Mouse (Mus musculus): ENCODE measurements around the gene Ilf3. TPM values are rescaled to one million over a fixed set of nuclear protein-coding genes. Genes with fewer than 3 reads are reported as not detected.
"Not testable (repeated sequence)": the region's sequence is repeated elsewhere in the genome, so short reads cannot be mapped to it uniquely, and the experiment has no call there.

Ilf3 gene
- 10 to 100 TPM; 52.6 to 66.1 TPM for total RNA-seq (2021)
- long read RNA-seq, experiment 1, partial matches to known transcripts = 21 of 25 reads
- long read RNA-seq, experiment 1, other reads (novel, unspliced or antisense) = 1 of 25 reads
- long read RNA-seq, experiment 2, partial matches to known transcripts = 4 of 11 reads
- long read RNA-seq, experiment 2, other reads (novel, unspliced or antisense) = 6 of 11 reads

DNA sequence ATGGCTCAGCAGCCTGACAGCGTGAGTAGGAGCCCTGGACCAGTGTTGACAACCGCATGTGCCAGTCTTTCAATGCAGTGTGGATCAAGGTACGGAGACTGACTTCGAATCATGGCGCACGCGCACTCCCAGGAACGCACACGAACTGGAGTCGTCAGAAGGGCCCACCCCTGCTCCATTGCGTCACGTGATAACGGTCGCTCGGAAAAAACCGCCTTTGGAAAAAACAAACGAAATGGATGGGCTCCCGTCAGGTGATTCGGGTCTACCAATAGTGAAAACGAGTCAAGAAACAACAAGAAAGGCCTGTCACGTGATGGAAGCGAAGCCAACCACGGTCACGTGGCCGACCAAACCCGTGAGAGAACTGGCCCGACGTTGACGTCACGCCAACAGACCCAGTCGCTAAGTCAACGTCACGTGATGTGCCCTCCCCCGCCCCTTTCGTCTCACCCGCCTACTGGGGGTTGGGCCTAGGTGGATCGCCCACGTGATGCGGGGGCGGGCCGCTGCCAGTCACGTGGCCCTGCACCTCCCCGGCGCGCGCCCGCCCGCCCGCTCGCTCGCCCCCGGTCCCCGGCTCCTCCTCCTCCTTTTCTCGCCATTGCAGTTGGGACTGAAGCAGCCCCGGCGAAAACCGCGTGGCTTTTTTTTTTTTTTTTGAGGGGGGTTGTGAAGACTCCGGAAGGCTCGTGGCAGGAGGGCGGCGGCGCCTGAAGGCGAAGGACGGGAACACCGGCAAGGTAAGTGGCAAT, at the start of gene Ilf3:
Gene Ilf3 (plus strand): TSS at position 515 of the 755 bp plus-strand sequence.
- DNase-seq = peak; percentile 99 to 100

DNA sequence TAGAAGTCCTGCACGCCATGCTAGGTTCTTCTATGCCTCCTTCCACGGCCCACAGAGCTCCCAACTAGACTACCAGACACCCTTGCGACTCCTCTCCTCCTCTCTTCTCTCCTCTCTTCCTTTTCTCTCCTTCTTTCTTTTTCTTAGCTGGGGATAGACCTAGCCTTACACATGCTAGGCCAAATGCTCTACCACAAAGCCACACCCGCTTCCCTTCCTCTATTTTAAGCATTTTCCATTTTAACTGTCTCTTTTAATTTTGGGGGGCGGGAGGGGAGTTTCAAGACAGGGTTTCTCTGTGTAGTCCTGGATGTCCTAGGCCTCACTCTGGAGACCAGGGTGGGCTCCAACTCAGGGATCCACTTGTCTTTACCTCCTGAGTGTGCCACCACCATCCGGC, 48.9 kb upstream of the Ilf3 start:
- DNase-seq = no peak

DNA sequence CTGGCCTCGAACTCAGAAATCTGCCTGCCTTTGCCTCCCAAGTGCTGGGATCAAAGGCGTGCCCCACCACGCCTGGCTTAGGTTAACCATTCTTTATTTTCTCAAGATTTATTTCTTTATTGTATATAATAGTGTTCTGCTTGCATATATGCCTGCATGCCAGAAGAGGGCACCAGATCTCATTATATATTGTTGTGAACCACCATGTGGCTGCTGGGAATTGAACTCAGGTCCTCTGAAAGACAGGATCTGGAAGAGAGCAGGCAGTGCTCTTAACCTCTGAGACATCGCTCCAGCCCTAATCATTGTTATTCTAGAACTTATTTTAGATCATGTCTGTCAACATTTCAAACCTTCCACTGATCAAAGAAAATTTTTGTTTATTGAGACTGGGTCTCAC, 48.2 kb upstream of the Ilf3 start:
- DNase-seq = no peak

DNA sequence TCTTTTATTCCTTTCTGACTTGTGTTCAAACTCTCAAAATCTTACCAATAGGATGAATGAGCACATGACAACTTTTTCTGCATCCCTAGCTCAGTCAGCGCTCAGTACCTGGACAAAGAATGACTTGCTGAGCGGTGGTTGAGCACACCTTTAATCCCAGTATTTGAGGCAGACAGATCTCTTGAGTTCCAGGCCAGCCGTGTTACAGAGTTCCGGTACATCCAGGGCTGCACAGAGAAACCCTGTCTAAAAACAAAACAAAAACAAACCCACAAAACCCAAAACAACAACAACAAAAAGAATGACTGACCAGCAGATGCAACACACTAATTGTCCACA, 47.4 kb upstream of the Ilf3 start:
- DNase-seq = no peak

DNA sequence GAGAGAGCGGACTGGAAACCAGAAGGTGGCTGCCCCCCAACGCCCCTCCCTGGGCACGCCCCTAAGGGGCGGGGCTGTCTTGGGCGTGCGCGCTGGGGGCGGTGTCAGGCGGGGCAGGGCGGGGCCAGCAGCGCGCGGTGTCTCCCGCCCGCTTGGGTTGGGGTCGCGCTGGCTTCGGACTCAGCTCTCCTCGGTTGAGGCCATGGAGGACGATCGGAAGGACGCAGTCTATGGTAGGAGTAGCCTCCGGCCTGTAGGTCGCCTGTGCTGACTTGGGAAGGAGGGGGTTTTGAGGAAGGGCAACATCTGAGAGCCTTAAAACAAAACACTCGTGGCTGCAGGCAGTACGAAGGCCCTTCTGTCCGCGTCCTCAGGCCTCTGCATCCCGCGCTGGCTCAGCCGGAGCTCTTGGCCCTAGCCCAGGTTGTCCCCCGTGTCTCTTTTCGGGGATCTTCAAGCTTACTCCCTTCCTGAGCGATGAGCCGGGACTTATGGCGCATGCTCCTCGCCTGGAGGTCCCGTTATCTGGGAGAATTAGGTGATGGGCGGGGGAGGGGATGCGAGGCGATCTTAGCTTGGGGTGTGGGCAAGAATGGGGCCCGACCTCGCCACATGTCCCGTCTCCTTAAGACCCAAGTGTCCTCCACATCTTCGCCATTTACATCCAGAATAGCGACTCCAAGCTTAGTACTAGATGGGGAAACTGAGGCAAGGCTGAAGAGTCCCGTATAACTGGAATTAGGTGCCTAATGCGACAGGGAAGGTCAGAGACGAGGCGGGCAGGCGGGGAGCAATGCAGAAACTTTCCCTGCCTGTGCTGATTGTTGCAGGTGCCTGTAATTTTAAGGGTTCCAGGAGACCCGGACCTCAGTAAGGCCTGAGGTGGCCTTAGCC, 46.8 kb upstream of the Ilf3 start, which contains the start of gene Slc44a2:
Gene Slc44a2 (plus strand): TSS at position 80 of the 894 bp plus-strand sequence.
- DNase-seq = peak; percentile 91 to 94

DNA sequence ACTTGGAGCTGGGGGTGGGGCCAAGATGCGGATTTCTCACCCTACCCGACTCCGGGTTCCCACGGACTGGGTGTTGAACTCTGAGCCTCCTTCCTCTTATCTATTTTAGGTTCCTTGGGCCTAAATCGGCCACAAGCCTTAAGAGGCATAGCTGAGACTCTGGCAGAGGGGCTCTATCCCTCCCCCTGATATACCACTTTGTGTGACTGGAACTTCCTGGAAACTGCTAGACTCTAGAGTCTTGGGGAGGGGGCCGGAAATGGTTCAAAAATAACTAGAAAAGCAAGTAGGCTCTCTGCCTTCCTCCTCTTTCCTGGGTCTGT, 46.2 kb upstream of the Ilf3 start:
- DNase-seq = peak; percentile 29 to 62

DNA sequence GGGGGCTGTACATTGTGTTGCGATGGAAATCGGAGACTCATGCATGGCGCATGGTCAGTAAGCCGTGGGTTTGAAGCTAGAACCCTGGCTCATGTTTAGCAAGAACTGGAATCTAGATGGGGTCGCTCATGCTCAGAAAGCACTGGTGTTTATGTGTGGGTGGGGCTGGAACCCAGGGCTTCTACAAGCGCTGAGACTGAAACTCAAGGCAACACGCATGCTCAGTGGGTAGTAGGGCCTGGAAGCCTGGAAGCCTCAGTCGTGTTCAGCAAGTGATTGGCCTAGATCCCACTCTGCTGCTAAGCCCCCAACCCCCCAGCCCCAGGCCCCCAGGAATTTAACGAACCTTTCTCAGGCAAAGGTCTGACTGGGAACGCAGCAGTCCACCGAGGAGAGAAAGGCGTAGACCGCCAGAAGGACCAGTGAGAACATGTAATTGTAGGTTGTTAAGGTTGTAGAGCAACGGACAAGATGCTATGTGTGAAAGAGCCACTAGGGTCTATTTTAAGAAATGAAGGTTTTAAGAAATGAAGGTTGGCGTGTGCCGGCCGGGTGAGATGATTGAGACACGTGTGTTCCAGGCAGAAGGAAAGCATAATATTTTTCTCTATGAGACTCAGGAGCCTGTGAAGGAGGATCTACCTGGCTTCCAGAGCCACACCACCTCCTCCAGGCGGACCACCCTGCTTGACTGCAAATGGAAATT, 45.3 kb upstream of the Ilf3 start:
- no peak for DNase-seq

DNA sequence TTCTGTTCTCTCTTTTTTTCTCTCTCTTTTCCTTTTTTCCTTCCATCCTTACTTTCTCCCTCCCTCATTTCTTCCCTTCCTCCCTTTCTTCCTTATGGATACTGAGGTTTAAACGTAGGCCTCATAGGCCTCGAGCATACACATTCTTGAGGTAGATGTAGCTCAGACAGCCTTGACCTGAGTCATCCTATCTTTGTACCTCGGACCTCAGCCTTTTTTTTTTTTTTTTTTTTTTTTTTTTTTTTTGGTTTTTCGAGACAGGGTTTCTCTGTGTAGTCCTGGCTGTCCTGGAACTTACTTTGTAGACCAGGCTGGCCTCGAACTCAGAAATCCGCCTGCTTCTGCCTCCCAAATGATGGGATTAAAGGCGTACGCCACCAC, 44.8 kb upstream of the Ilf3 start:
- not testable (repeated sequence) for DNase-seq

DNA sequence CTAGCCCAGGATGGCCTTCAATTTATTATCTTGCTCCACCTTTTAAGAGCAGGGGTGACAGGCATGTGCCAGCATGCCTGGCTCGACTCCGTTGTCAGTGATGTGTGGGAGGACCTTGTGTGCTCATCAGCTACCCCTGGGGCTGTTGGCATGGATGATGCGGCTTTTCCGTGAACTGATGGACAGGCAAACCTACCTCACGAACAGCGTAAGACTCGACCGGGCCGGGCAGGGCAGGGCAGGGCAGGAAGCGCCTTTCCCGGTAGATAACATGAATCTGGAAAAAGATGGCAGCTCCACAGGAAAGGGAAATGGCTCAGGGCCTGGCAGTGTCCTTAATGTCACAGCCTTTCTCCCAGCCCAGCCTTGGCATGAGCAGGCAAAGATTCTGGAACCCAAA, 43.4 kb upstream of the Ilf3 start:
- DNase-seq = peak; percentile 19 to 37

DNA sequence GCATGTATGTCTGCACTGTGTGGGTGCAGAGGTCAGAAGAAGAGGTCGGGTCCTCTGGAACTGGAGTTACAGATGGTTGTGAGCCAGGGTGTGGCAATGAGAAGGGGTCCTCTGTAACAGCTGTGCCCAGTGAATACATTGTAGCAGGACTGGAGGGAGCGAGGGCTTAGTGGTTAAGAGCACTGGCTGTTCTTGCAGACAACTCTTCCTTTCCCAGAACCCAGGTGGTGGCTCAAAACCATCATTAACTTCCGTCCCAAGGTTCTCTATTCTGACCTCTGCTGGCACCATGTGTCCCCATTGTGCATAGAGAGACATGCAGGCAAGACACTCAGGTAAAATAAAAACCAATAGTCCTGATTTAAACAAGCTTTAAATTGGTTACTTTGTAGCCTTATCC, 40.1 kb upstream of the Ilf3 start:
- no peak for DNase-seq

DNA sequence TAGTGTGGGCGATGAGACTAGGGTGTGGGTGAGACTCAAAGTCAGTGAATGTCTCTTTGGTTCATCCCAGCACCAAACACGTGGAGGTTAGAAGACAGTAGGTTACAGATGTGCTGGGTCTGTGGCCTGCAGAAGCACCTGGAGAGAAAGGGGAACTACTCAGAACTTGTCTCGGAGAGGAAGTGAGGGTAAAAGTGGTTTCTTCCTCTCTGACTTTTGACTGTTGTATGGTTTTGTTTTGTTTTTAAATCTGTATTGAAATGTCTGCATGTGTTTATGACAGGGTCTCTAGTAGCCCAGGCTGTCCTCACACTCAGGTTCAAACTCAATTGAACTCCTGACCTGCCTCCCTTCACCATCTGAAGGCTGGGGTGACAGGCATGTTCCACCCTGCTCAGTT, 39.6 kb upstream of the Ilf3 start:
- DNase-seq = no peak

DNA sequence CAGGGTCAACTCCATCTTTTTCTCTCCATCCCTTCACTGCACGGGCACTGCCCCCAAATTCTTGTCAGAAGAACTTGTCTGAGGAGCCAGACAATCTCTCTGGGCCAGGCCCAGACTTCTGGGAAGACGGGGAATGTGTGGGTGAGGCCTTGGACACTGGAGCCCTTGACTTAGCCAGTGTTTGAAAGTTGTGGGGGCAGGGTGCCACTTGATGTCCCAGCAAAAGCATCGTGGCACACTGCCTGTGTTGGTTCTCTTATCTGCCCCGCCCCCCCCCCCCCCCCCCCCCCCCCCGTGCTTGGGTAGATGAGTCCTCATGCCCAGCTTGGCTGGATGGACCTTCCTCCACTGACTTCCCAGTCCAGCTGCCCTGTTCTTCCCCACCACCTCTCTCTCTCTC, 38.6 kb upstream of the Ilf3 start:
- DNase-seq = peak; percentile 23 to 57

DNA sequence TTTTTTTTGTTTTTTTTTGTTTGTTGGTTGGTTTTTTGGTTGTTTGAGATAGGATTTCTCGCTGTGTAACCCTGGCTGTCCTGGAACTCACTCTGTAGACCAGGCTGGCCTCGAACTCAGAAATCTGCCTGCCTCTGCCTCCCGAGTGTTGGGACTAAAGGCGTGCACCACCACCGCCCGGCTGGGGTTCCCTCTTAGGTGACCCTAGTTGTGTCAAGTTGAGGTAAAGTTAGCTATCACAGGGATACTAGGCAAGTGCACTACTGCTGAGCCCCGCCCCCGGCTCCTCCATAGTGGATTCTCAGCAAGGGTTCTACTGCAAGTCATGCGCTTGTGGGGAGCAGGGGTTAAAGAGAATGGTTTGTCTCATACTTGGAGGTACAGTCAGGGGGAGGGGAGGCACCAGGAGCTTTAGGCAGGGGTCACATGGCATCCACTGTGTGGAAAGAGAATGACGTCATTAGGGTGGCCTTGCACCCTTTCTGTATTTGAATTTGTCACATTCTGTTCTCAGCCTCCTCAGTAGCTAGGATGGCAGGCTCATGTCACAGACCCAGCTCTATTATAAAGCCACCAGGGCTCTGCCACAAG, 37.9 kb upstream of the Ilf3 start:
- peak; percentile 34 to 56 for DNase-seq

DNA sequence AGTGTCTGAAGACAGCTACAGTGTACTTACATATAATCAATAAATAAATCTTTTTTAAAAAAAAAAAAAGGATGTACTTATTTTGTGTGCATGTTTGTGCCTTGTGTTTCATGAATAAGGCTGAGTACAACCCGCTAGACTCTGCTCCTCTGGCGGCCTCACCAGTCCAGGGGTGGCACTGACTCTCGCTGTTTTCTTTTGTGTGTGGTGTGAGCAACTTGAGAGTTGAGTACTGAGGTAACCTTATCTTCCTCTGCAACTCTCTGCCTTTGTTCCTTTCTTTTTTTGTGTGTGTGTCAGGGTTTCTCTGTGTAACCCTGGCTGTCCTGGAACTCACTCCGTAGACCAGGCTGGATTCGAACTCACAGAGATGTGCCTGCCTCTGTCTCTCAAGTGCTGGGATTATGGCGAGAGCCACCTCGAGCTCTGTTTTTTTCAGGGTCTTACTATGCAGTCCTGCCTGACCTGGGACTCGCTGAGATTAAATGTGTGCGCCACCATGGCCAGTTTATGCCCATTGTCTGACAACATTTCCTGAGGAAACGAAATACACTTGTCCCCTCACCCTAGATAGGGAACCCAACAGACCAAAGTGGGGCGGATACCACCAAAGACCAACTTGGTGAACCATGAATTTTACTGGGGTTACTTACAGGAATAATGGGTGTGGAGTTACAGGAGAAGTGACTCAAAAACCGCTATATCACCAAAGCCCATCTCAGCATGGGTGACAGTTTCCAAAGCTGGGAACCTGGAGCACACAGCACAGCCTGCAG, 36.1 kb upstream of the Ilf3 start:
- DNase-seq = no peak

DNA sequence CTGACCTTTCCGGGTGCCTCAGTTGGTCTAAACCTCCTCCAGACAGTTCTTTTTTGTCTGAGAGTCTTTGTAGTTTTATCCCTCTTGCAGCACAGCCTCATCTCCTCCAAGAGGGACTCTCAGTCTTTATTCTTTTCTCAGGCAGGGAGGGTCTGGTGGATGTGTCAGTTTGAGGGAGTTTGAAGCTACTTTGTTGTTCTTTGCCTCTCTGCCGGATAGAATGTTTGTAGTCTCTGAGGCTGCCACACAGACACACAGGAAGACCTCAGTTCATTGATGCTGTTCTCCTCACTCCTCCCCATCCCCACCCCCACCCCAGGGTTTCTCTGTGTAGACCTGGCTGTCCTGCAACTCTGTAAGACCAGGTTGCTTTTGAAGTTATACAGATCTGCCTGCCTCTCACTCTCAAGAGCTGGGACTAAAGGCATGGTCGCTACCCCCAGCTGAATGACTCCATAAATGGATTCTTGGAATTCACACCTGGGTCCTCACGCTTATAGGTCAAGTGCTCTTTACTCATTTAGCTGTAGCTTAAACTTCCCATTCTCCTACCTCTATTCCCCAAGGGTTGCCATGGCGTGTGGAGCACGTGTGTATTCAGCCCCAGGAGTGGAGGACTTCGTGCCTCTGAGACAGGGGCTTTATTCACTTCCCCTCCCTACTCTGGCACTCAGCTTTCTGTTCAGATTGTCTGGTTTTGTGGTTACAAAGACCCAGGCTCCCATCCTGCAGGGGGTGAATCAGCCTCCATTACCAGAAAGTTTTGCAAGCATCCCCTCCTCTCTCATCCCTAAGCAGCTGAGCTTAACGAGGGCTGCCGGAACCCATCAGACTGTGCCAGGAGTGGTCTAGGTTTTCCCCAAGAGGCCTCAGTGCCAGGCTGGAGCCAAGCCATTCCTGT, 35.3 kb upstream of the Ilf3 start:
- DNase-seq = no peak

DNA sequence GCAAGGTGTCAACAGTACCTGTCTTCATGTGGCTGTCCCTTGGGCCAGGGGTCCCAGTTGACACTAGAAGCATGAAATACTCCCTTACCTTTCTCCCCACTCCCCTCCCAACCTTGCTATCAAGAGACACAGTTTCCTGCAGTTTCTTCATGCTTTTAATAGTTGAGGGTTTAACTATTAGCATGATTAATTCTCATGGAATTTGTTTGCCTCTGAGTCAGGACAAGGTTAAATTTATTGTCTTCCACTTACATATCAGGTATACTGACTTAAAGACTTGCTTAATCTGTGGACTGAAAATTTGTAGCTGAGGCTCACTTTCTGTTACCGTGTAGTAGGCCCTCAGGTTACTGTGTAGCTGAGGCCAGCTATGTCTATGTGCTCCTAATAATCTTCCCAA, 34.1 kb upstream of the Ilf3 start:
- no peak for DNase-seq

DNA sequence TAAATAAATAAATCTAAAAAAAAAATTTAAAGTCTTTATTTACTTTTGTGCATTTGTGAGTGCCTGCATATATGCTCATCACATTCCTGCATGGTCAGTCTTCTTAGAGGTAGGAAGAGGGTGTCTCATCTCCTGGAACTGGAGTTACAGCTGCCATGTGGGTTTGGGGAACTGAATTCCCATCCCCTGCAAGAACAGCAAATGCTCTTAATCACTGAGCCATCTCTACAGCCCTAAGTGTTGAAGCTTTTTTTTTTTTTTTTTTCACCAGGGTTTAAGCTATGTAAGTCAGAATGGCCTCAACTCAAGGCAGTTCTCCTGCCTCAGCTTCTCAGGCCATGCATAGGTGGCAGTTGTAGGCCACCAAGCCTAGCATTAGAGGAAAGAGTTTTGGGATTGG, 32.9 kb upstream of the Ilf3 start:
- DNase-seq = no peak

DNA sequence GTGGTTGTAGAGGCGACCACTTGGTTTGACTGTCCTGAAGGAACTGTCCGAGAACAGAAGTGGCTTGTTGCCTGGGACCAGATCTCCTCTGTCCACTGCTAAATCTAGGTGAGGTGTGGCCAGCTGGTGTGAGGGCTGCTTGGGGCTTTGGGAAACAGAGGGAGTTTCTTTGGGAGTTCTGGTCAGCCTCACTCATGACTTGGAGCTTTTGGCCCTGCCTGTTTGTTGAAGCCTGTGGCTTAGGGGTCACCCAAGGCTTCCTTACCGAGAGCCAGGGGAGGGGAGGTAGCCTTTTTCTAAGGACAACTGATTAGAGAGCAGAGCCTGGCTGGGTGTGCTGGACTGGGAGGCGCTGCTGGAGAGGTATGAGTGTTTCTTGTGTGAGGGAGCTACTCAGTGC, 32.3 kb upstream of the Ilf3 start:
- no peak for DNase-seq

DNA sequence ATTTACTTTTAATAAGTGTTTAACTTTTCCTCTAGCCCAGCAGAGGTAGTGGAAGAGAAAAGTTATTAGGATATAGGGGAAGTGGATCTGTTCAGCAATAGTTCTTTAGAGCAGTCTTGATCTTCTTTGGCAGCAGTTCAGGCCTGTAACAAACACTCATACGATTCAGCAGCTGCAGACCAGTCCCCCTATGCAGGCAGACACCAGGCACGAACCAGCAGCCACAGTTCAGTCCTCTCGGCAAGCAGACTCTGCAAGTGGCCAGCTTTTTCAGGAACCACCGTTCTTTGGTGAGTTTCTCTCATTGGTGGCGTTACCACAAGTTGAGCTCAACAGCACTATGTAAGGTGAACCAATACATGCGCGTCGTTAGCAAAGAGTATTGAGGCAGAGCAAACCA, 31.2 kb upstream of the Ilf3 start:
- DNase-seq = no peak

DNA sequence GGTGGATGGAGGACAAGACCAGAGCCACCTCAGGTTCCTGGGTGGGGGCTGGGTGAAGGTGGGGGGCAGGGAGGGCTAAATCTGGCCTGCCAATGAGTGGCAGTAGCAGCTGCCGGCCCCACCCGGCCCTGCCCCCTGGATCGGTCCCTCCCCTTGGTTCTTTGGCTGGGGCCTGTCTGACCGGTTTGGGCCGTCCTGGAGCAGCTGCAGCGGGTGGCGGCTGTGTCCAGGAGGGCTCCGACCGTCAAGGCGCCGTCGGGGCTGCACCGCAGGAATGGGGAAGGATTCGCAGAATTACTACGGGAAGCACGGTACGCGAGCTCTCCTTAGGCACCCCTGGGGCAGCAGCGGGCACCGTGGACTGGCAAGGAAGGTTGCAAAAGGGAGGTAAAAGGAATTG, 30.0 kb upstream of the Ilf3 start:
- no peak for DNase-seq

Data from adrenal gland, postnatal 36 days (tissue).